Mouse (Mus musculus) adrenal gland, adult 2 months (tissue): ENCODE data around the gene Entpd5. TPM values are rescaled to one million over a fixed set of nuclear protein-coding genes. Genes with fewer than 3 reads are reported as not detected.
A peak's percentile ranks its signal among the peaks of the same experiment; 100 is the strongest.

Source experiments
- DNase-seq: peaks from one replicate; pipeline ENCODE4 v3.0.0; 2021
- long read RNA-seq: library from polyadenylated mRNA; stranded (forward); transcript quantifications from one replicate; pipeline ENCODE4 v2.0.0, GENCODE M21; 2021
- polyA plus RNA-seq: library from polyadenylated mRNA; depleted of rRNA; stranded (reverse); fragments of >200 nt; gene quantifications from 2 replicates; pipeline ENCODE4 v1.2.3, GENCODE M21; 2012; rRNA removed
- total RNA-seq, 2 experiments: library from RNA; stranded (reverse); gene quantifications; 2 replicates each; pipeline ENCODE4 v1.2.3; 2021

The Entpd5 gene
- total RNA-seq (100 to 1,000 TPM; 124 to 126 TPM), polyA plus RNA-seq (11.9 and 14.8 TPM in 2 replicates)
- long read RNA-seq, full-length matches to known transcripts = 43 of 66 reads
- long read RNA-seq, partial matches to known transcripts = 3 of 66 reads
- long read RNA-seq, other reads (novel, unspliced or antisense) = 20 of 66 reads

DNA sequence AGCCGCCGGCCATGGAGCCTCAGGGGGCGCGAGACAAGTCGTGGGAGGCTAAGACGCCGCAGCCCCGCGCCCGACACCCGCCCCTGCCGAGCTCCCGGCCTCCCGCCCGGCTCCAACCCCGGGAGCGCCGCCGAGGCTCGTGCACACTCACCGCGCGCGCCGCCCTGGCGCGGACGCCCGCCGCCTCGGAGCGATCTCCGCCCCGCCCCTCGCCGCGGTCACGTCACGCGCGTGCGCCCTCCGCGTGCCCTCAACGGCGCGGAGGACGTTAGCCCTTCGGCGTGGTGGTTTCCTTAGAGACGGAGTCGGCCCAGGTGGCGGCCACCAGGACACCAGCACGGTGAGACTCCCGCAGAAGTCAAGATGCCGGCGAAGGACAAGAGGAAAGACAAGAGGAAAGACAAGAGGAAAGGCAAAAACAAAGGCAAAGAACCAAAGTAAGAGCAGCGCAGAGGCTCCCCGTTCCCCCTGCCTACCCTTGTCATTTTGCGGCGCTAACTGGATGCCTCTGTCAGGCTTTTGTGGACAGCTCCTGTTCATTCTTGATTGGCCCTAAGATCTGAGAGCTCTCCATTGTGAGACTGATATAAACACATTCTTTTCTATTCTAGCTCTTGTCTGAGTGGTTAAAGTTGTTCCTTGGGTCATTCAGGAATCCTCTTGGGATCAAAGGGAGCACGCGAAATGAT, at the start of gene Entpd5, which contains the start of gene Bbof1:
TSS of gene Entpd5 (minus strand) at position 211 of the 689 bp plus-strand sequence.
TSS of gene Bbof1 (plus strand) at position 253 of the 689 bp plus-strand sequence.
- DNase-seq = peak; percentile 96

DNA sequence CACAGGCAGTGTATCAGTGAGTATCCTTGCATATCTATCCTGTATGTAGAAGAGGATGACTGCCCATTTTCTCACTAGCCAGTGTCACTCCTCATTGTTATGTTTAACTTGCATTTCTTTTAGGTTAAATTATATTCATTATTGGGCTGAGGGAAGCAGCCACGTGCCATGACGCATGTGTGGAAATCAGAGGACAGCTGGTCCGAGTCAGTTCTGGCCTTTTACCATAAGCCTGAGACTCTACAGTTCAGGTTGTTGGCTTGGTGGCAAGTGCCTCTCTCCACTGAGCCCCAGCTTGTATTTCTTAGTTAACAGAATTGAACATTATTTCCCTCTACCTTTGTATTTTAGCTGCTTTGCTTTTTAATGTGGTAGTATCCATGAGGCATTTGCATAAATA, 48.1 kb upstream of the Entpd5 start:
- DNase-seq = no peak

DNA sequence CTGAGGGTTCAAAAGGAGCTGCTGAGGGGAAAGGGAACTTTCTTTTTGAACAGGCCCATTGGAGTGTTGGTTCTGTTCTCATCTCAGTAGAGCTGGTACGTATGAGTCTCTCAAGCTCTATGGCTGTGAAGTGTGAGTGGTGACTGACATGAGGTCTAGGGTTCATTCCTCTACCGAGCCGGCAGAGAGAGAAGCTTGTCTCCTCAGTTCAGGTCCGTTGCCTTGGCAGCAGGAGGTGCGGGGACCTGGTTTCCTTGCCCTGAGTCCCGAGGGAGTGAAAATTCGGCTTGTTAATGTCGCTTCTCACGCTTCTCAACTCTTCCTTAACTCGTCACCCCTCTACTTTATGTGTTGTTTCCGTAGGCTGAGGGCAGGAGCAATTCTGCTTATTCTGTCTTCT, 43.0 kb upstream of the Entpd5 start:
- no peak for DNase-seq

DNA sequence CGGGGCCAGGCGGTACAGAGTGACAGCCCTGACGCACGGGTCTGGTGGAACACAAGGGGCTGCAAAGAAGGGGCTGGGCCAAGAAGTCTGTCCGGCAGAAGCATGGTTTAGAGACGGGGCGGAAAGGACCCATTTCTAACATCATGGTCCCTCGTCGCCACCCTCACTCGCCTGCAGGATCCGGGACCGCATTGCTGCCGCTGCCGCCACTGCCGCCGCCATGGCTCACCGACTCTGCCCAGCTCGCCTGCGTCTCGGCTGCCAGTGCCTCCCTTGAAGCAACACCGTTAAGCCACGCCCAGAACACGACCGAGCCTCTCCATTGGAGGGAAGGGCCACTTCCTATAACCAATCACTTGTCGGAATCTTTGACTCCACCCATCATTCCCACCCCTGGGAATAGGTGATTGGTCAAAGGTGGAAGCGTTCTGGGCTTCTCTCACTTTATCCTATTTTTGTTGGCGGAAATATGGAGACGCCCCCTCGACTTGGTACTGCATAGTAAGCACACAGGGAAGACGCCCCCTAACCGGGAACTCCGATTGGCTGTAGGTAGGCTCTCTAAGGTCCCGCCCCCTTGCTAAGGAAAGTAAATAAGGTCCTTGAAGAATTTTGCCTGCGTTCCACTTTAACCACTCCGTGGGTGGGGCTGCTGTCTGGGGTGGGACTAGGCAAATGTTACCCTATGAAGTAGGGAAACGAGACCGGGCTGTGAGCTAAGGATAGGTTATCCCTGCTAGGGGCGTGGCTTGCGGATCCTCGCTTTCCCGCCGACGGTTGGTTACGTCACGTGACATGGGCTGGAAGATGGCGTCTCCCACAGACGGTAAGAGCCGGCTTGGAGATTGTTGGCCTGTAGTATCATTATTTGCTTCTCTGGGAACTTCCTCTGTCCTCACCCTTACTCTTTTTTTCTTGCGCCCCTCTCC, 42.2 kb upstream of the Entpd5 start, which contains the start of the genes Aldh6a1 and Lin52:
TSS of gene Aldh6a1 (minus strand) at position 287 of the 929 bp plus-strand sequence.
TSS of gene Lin52 (plus strand) at position 705 of the 929 bp plus-strand sequence.
- DNase-seq = peak; percentile 97

DNA sequence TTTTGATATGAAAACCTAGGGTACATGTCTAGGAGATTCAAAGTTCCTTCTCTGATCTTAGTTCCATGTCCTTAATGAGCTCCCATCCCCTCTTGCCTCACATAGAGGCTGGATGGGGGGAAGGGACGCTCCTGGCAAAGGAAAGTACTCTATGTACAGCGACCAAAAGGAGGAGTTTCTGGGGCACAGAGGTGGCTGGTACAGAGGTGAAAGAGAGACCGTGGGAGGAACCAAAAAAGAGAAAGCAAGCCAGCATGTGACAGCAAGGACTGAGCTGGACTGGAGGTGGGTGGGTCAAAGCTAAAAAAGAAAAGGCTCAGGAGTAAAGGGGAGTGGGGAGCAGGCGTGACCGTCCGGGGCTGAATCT, 41.5 kb upstream of the Entpd5 start:
- DNase-seq = no peak

DNA sequence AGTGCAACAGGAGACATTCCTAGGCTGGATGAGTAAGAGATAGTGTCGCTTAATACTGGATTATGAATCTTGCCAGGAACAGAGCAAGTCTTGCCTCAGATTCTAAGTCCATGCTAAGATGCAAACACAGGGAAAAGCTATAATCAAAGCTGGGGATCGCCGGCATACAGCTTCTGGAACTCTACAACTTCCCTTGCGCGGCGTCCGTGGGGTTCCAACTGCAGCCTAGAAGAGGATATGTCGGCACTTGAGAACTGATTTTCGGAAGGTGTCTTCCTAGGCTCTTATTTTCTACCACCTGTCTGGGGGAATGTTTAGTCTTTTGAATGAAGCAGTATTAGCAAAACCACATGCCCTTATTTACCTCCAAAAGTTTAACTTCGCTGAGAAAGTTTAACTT, 41.1 kb upstream of the Entpd5 start:
- DNase-seq = no peak

DNA sequence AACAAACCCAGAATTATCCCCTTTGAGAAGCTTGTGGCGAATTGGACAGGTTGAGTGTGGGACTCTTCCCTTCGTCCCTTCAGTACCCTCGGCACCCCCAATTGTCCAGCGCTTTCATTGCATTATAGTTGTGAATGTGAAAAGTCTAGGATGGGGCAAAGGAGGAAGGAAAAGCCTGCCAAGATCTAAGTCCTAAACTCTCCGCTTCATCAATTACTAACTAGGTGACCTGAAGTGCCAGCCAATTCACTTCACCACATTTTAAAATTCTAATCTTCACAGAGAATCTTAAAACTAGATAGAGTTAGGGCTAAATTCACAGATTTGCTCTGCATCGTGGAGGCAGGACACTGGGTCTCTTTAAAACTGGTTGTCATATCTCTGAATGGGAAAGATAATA, 39.4 kb upstream of the Entpd5 start:
- DNase-seq = no peak

DNA sequence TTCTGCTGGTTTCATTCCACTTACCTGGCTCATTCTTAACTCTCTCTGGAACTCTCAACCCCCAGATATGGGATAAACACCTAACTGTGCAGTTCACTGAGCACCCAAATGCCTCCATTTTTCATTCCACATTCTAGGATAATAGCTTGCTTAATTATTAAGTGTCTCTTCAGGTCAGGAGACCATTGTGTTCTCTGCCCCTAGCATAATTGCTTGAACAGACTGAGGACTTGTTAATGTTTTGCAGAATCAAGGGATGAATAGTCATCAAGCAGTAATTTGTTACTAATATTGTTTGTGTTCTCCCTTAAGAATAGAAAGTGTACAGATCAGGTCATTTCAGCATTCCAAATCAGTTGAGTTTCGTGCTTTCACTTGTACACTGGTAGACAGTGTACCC, 38.6 kb upstream of the Entpd5 start:
- no peak for DNase-seq

DNA sequence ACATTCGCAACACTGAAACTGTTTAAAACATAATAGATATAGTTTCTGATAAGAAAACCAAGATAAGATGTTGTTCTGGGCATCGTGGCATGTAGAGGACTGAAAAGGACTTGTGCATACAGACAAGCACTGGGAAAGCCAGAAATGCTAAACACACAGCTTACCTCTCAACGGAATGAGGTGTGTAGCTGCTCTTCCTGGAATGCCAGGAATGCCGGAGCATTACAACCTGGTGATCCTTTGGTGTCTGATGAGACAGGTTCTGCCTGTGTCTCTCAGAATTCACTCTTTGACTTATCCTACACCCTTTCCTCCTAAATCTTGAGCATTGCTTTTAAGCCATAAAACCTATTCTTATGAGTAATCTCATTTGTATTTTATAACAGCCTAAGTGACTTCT, 33.7 kb upstream of the Entpd5 start:
- DNase-seq = no peak

DNA sequence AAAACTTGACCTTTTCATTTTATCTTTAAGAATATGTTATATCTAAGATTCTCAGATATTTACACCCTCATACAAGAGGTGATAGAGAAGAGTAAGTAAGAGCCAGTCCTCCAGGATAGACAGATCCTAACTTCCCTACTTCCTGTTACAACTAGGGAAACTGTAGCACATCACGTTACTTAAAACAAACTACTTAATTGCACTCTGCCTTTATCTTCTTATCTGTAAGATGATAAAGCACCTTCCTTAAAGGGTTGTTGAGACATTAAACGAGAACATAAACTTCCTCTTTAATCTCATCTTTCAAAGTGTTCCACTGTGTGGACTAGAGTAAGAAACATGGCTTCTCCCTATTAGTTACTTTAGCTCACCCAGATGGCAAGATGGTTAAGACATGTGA, 29.9 kb upstream of the Entpd5 start:
- DNase-seq = no peak

DNA sequence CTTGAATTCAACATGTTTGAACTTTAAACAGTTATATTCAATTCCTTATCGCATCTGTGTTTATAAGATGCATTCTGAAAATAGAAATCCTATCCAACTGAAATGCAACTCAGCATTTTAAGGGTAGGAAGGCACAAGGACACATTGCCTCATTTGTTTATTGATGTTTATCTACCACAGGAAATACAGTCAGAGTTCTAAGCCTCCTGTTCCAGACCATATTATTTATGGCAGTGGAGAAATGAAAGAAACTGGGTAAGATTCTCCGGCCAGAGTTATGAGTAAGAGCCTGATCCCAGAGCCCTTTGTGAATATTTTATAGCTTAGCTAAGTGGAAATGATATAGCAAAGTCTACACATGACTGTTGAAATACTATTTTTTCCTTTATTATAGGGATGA, 21.0 kb upstream of the Entpd5 start:
- DNase-seq = no peak

DNA sequence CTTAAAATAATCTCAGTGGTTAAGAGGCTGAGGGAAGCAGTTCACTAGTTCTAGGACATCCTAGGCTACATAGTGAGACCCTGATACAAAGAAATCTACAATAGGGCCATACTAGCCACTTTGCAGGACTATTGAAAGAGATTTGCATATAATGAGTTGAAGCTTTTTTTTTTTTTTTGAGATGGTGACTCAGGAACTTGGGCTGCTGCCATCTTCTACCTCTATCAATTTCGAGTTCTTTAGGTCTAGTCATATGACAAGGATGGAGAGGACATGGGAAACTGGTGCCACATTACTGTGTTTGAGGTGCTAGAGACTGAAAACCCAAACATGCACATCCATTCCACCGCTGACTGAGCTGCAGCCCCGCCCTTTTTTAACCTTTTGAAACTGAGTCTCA, 15.2 kb upstream of the Entpd5 start:
- no peak for DNase-seq

DNA sequence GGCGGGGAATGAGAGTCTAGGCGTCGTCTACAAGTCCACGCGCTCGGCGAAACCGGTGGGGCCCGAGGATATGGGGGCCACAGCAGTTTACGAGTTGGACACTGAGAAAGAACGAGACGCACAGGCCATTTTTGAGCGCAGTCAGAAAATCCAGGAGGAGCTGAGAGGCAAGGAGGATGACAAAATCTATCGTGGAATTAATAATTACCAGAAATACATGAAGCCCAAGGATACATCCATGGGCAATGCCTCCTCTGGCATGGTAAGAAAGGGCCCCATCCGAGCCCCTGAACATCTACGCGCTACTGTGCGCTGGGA, 8.7 kb upstream of the Entpd5 start:
- no peak for DNase-seq

DNA sequence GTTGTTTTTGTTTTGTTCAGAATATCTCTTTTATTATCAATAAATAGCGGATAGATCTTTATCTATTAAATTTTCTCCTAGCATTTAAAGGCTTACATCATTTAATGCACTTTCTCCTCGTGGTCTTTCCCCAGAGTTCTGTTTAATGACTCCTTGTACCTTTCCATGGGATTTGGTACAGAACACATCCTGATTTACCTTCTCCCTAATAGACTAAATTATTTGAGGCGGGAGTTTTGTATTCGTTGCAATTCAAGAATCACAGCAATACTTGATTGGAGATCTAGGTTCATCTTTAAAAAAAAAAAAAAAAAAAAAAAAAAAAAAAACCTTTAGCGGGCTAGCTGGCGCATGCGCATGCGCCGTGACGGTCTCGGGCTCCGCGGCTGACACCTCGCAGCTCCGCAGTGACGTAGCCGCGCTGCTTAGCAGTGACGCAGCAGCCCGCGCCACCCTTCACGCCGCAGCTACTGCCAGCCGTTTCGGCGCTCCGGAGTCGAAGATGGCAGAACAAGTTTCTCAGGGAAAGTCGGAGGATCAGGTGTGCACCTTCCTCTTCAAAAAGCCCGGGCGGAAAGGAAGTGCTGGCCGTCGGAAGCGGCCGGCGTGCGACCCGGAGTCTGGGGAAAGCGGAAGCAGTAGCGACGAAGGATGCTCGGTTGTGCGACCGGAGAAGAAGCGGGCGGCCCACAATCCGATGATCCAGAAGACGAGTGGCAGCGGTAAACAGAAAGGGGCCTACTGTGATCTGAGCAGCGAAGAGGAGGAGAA, 8.2 kb upstream of the Entpd5 start, which contains the start of gene Rnf113a2:
TSS of gene Rnf113a2 (plus strand) at position 363 of the 771 bp plus-strand sequence.
- DNase-seq = peak; percentile 90

DNA sequence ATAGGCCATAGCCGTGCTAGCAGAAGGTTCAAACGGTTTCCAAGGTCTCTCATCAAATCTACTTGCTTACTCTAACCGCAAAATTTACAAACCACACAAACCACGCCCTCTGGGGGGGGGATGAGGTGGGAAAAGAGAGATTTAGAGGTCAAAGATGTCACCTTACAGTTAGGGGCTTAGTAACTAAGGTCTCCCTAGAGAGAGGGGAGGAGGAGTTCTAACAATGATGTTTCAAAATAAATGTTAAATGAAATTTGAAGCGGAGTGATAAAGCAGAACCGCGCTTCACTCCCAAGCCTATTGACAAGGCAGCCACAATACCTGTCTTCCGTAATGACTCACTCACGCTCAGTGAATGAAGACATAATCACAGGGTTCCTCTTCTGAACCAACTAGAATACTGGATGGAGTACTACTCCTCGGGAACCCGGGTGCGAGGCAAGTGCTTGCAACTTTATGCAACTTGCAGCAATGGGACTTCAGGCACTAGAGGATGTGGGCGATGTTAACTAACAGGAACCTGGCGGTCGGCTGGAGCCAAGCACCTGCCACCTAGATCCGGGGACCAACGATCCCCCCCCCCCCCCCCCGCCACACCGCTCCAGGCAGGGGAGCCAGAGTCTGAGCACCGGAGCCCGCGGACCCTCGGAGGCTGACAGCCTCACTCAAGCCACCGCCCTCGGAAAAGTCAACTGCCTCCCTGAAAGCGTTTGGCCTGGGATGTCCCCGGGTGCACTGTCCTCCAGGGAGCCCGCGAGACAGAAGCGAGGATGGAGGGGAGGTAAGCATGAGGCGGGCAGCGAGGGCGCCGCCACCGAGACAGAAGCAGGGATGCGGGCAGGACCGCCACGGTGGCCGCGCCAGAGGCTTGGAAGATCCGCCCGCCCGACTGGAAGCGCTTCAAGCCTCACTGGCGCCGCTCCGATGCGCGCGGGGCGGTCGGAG, 683 bp downstream of the Entpd5 start:
- DNase-seq = peak; percentile 41

DNA sequence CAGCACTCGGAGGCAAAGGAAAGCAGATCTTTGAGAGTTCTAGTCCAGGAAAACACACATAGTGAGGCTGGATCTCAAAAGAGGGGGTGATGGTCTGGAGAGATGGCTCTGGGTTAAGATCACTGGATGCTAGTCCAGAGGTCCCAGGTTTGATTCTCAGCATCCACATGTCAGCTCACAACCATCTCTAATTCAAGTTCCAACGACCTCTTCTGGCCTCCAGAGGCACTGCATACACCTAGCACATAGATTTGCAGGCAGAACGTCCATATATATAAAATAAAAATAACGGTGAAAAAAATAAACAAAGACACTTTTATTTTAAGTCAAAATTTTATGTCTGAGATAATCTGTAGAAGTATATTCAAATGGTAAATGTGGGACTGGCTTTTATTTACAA, 1.6 kb downstream of the Entpd5 start:
- DNase-seq = no peak

DNA sequence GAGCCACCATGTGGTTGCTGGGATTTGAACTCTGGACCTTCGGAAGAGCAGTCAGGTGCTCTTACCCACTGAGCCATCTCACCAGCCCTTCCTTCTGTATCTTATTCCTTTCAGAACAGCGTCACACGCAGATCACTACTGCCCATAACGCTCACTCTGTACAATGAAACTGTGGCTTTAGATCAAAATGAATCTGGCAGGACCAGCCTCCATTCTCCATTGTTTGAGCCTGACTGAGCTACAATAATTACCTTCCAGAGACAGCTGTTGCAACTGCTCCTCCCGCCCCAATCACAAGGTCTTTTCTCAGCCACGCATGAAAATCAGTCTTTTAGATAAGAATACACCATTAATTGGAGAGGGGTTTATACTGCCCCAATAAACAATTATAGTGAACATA, 4.3 kb downstream of the Entpd5 start:
- DNase-seq = no peak

DNA sequence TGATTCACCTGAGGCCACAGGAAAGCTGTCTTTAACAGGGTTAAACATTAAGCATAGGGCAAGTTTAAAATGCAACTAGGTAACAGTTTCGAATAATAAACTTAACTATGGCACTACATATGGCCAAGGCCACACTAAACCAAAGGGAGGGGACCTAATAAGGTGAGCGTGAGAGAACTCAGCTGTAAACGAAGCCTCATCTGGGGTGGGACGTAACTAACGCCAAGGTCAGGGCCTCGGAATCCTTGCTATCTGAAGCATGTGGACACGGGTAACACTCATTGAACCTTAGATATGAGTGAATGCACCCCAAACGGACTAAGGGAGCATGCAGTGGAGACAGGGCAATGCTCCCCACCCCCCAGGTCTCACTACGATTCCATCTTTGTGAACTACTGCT, 5.9 kb downstream of the Entpd5 start:
- no peak for DNase-seq

DNA sequence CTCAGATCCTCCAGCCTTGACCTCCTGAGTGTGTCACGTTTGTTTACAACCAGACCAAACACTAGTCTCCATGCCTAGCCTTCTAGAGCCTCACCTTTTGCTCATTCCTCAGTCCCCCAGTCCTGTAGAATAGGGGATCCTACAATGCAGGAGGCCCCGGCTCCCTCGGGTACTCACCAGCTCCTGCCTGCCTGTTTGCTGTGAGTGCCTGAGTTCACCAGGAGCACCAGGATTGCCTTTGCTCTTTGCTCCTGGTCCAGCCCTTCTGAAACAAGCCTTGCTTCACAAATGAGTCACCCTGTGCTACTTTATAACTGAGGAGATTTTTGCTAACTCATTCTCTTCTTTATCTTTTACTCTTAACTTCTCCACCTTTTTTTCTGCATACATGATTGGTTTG, 8.2 kb downstream of the Entpd5 start:
- peak; percentile 78 for DNase-seq

DNA sequence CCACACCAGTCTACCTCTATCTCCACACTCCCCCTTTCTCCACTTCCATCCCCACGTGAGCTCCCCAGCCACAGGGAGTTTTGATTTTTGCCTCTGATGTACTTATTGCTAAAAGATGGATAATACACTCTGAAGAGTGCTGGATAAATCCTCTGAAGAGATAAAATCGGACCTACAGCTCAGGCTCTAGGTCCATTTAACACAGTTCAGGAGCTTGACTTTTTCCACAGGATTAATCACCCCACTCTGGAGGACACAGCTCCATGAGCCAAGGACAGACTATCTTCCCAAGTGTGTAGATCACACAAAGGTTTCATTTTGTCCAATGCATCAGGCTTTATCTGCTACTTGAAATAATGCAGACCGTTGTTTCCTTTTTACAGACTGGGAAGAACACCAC, 8.8 kb downstream of the Entpd5 start:
- DNase-seq = peak; percentile 65

DNA sequence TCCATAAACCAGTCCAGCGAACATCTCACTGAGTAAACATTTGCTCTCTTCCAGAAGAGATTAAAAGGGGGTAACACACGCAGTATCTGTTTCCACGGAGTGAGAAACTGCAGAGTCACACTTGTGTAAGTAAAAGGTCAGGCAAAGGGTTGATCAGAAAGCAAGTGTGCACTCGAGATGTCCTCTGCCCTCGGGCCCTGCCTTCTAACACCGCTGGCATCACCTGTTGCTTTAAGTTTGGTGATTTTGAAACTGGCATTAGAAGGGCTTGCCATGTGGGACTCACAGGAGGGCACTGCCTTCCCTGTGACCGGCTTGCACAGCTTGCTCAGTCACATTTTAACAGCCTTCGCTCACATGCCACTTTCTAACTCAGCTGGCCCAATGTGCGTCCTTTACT, 9.2 kb downstream of the Entpd5 start:
- DNase-seq = no peak
